Mouse (Mus musculus): ENCODE data around the gene Mov10l1. TPM values are rescaled to one million over a fixed set of nuclear protein-coding genes. Genes with fewer than 3 reads are reported as not detected.

Gene Mov10l1
- 0.39 TPM in 1 of 2 replicates, not detected in the other for polyA plus RNA-seq (2014; fragmentation: Nextera tagmentation; extraction: Ambion mirVana)

DNA sequence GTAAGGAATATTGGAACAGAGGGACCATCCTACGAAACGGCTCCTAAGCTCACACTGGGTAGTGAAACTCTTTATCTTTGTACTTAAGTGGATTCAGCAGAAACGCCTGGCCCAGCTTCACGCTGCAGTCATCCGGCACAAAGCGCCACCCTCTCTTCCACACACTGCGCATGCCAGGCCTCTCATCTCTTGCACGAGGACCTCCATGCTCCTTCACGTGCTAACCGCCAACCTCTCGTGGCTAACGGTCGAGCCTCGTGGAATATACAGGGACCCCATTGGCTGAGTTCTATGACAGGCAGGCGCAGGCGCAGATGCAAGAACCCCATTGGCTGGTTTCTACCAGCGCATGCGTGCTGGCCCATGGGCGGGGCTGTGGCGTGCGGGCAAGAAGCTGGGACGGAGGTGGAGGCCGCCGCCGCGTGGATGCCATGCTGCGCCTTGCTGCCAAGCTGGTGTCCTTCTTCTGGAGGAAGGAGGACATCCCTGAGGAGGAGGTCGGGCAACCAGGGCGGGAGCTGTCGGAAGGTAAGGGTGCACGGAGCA, at the start of gene Mov10l1:
TSS of gene Mov10l1 (plus strand) at position 376 of the 546 bp plus-strand sequence.
- H3K4me2 ChIP-seq (ENCODE audit: low read depth, low read length): no peak within 1 kb of the TSS
- H3K4me1 ChIP-seq (ENCODE audit: control insufficient read depth, insufficient read depth, low read length): no peaks in the 10 kb centered on the region
- H3K27me3 ChIP-seq (ENCODE audit: control insufficient read depth, insufficient read depth, low read length): no peaks in the 10 kb centered on the region
- ATAC-seq (replicated peaks; ENCODE audit: insufficient number of reproducible peaks, low FRiP score, low TSS enrichment, low read depth) (no peak), DNase-seq (ENCODE audit: low spot score) (no peak)
- WGBS: 95% methylated on average over 30 of the region's 31 CpGs
- no peak within 1 kb of the TSS for H3K9ac ChIP-seq (replicated peaks; ENCODE audit: low read length)
- no peaks in the 10 kb centered on the region for H3K9me3 ChIP-seq (replicated peaks; ENCODE audit: control insufficient read depth, low read length)
- no peak within 1 kb of the TSS for H3K4me3 ChIP-seq (ENCODE audit: low read depth, low read length)
- H3K27ac ChIP-seq (replicated peaks; ENCODE audit: low read depth, low read length): no peak within 1 kb of the TSS
- no peaks in the 10 kb centered on the region for H3K36me3 ChIP-seq (replicated peaks; ENCODE audit: control insufficient read depth, insufficient read depth, low read depth, low read length)

- H3K4me1 ChIP-seq (ENCODE audit: control insufficient read depth, insufficient read depth, low read length): no peaks in the 10 kb centered on the region
- no peak for ATAC-seq (replicated peaks; ENCODE audit: insufficient number of reproducible peaks, low FRiP score, low TSS enrichment, low read depth)
- no peak overlapping the region for H3K27ac ChIP-seq (replicated peaks; ENCODE audit: low read depth, low read length)
- no peaks in the 10 kb centered on the region for H3K27me3 ChIP-seq (ENCODE audit: control insufficient read depth, insufficient read depth, low read length)
- no peaks in the 10 kb centered on the region for H3K36me3 ChIP-seq (replicated peaks; ENCODE audit: control insufficient read depth, insufficient read depth, low read depth, low read length)
- WGBS: 56% methylated on average over 7 of the region's 7 CpGs
- no peak overlapping the region for H3K4me2 ChIP-seq (ENCODE audit: low read depth, low read length)
- H3K9ac ChIP-seq (replicated peaks; ENCODE audit: low read length): no peak overlapping the region
- no peak overlapping the region for H3K4me3 ChIP-seq (ENCODE audit: low read depth, low read length)
- DNase-seq (ENCODE audit: low spot score): peak; percentile 42
- no peaks in the 10 kb centered on the region for H3K9me3 ChIP-seq (replicated peaks; ENCODE audit: control insufficient read depth, low read length)
Observed at GRCm38 (mm10) chr15:88934141-88934540, 48.6 kb upstream of the Mov10l1 start.

DNA sequence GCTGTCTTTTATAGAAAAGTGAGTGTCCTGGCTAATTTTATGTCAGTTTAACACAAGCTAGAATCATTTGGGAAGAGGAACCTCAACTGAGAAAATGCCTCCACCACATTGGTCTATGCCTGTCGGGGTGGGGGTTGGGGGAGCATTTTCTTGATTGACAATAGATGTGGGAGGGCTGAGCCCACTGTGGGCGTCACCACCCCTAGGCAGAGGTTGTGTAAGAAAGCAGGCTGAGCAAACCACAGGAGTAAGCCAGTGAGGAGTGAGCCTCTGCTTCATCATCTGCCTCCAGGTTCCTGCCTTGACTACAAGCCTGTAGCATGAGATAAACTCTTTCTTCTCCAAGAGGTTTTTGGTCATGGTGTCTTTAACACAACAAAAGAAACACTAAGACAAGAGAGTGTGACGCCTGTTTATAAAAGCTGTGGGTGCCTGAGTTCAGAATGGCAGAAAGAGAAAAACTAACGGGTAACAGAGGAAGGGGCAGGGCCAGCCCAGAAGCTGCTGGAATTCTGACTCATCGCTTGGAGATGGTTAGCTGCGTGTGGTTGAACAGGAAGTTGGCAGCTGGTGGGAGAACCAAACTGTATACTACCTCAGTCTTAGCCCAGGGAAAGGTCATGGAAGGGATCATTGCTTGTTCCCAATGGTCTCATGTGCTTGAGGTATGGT, 46.0 kb upstream of the Mov10l1 start:
- ATAC-seq (replicated peaks; ENCODE audit: insufficient number of reproducible peaks, low FRiP score, low TSS enrichment, low read depth): no peak

DNA sequence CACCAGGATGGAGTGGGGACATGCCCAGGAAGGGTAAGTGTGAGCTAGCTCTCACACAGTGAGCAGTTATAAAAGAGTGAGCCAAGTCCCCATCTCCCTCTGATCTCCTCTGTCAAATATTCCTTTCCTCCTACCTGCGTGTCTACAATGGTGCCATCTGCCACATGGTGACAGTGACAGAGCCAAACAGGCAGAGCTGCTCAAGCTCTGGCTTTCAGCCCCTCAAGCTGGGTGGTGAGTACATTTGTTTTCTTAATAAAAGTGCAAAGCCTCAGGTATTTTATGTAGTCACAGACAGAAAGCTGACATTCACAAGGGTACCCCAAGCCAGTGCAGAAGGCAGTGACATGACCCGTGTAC, 45.4 kb upstream of the Mov10l1 start:
- H3K27me3 ChIP-seq (ENCODE audit: control insufficient read depth, insufficient read depth, low read length): no peaks in the 10 kb centered on the region
- H3K9ac ChIP-seq (replicated peaks; ENCODE audit: low read length): no peak overlapping the region
- no peak overlapping the region for H3K4me2 ChIP-seq (ENCODE audit: low read depth, low read length)
- H3K4me1 ChIP-seq (ENCODE audit: control insufficient read depth, insufficient read depth, low read length): no peaks in the 10 kb centered on the region
- no peaks in the 10 kb centered on the region for H3K9me3 ChIP-seq (replicated peaks; ENCODE audit: control insufficient read depth, low read length)
- no peaks in the 10 kb centered on the region for H3K36me3 ChIP-seq (replicated peaks; ENCODE audit: control insufficient read depth, insufficient read depth, low read depth, low read length)
- no peak overlapping the region for H3K27ac ChIP-seq (replicated peaks; ENCODE audit: low read depth, low read length)
- DNase-seq (ENCODE audit: low spot score): no peak
- ATAC-seq (replicated peaks; ENCODE audit: insufficient number of reproducible peaks, low FRiP score, low TSS enrichment, low read depth): no peak
- WGBS: 72% methylated on average over 2 of the region's 2 CpGs
- H3K4me3 ChIP-seq (ENCODE audit: low read depth, low read length): no peak overlapping the region

More for the DNA sequence above, 46.0 kb upstream of the Mov10l1 start:
- Histone ChIP-seq H3K27me3 (ENCODE audit: control insufficient read depth, insufficient read depth, low read length) (no peaks in the 10 kb centered on the region), H3K36me3 (replicated peaks; ENCODE audit: control insufficient read depth, insufficient read depth, low read depth, low read length) (no peaks in the 10 kb centered on the region), H3K4me1 (ENCODE audit: control insufficient read depth, insufficient read depth, low read length) (no peaks in the 10 kb centered on the region), H3K9ac (replicated peaks; ENCODE audit: low read length) (no peak overlapping the region), H3K4me2 (ENCODE audit: low read depth, low read length) (no peak overlapping the region), H3K27ac (replicated peaks; ENCODE audit: low read depth, low read length) (no peak overlapping the region), H3K4me3 (ENCODE audit: low read depth, low read length) (no peak overlapping the region), H3K9me3 (replicated peaks; ENCODE audit: control insufficient read depth, low read length) (no peaks in the 10 kb centered on the region)
- 70% methylated on average over 6 of the region's 6 CpGs for WGBS
- DNase-seq (ENCODE audit: low spot score): no peak

DNA sequence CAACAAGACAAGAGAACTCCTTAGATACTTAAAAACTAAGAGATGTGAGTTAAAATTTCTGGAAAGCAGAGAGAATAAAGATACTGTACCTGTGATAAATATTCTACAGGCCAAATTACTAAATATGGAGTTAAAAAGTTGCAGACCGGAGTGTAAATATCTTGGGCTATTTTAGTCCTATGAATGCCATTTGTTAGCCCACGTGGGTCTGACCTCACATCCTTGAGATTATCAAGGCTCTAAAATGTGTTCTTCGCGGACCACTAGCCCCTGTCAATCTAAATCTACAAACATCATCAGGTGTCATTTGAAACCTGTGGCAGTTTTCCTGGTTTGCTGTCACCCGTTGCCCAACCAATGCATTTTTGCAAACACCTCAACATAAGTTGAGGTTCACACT, 39.9 kb upstream of the Mov10l1 start:
- Histone ChIP-seq H3K27ac (replicated peaks; ENCODE audit: low read depth, low read length) (no peak overlapping the region), H3K4me2 (ENCODE audit: low read depth, low read length) (no peak overlapping the region), H3K9ac (replicated peaks; ENCODE audit: low read length) (no peak overlapping the region), H3K27me3 (ENCODE audit: control insufficient read depth, insufficient read depth, low read length) (no peaks in the 10 kb centered on the region), H3K4me3 (ENCODE audit: low read depth, low read length) (no peak overlapping the region), H3K4me1 (ENCODE audit: control insufficient read depth, insufficient read depth, low read length) (no peaks in the 10 kb centered on the region), H3K36me3 (replicated peaks; ENCODE audit: control insufficient read depth, insufficient read depth, low read depth, low read length) (no peaks in the 10 kb centered on the region), H3K9me3 (replicated peaks; ENCODE audit: control insufficient read depth, low read length) (no peaks in the 10 kb centered on the region)
- ATAC-seq (replicated peaks; ENCODE audit: insufficient number of reproducible peaks, low FRiP score, low TSS enrichment, low read depth): no peak
- WGBS: 74% methylated on average over 5 of the region's 5 CpGs
- DNase-seq (ENCODE audit: low spot score): no peak

- Histone ChIP-seq H3K27me3 (ENCODE audit: control insufficient read depth, insufficient read depth, low read length) (no peaks in the 10 kb centered on the region), H3K4me1 (ENCODE audit: control insufficient read depth, insufficient read depth, low read length) (no peaks in the 10 kb centered on the region), H3K36me3 (replicated peaks; ENCODE audit: control insufficient read depth, insufficient read depth, low read depth, low read length) (no peaks in the 10 kb centered on the region), H3K4me2 (ENCODE audit: low read depth, low read length) (no peak overlapping the region), H3K9ac (replicated peaks; ENCODE audit: low read length) (no peak overlapping the region), H3K4me3 (ENCODE audit: low read depth, low read length) (no peak overlapping the region), H3K9me3 (replicated peaks; ENCODE audit: control insufficient read depth, low read length) (no peaks in the 10 kb centered on the region), H3K27ac (replicated peaks; ENCODE audit: low read depth, low read length) (no peak overlapping the region)
- no peak for ATAC-seq (replicated peaks; ENCODE audit: insufficient number of reproducible peaks, low FRiP score, low TSS enrichment, low read depth)
- 89% methylated on average over 5 of the region's 5 CpGs for WGBS
- DNase-seq (ENCODE audit: low spot score): no peak
Observed at GRCm38 (mm10) chr15:88943896-88944551, 38.7 kb upstream of the Mov10l1 start.

DNA sequence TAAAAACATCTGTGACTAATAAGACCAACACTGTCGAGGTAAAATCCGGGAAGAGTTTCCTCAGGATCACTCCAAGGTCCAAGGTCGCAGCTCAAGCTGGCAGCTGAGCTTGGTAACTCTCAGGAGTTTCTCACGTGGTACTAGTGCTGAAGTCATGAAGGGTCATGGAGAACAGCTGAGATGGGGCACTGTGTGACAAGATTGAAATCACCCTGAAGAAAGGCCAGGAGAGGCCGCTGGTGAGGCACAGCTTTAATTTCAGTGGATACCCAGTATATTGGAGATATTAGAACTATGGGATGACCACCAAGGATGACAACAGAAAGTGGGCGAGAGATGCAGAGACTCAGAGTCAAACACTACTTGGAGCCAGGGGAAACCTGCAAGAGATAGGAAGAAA, 35.9 kb upstream of the Mov10l1 start:
- no peaks in the 10 kb centered on the region for H3K4me1 ChIP-seq (ENCODE audit: control insufficient read depth, insufficient read depth, low read length)
- WGBS: 37% methylated on average over 6 of the region's 6 CpGs
- H3K4me3 ChIP-seq (ENCODE audit: low read depth, low read length): no peak overlapping the region
- H3K9me3 ChIP-seq (replicated peaks; ENCODE audit: control insufficient read depth, low read length): no peaks in the 10 kb centered on the region
- no peak overlapping the region for H3K4me2 ChIP-seq (ENCODE audit: low read depth, low read length)
- DNase-seq (ENCODE audit: low spot score): peak; percentile 6
- ATAC-seq (replicated peaks; ENCODE audit: insufficient number of reproducible peaks, low FRiP score, low TSS enrichment, low read depth): no peak
- H3K27ac ChIP-seq (replicated peaks; ENCODE audit: low read depth, low read length): no peak overlapping the region
- no peak overlapping the region for H3K9ac ChIP-seq (replicated peaks; ENCODE audit: low read length)
- H3K36me3 ChIP-seq (replicated peaks; ENCODE audit: control insufficient read depth, insufficient read depth, low read depth, low read length): no peaks in the 10 kb centered on the region
- H3K27me3 ChIP-seq (ENCODE audit: control insufficient read depth, insufficient read depth, low read length): no peaks in the 10 kb centered on the region

GRCm38 (mm10) chr15:88951246-88951645, 31.5 kb upstream of the Mov10l1 start:
- DNase-seq (ENCODE audit: low spot score): no peak
- WGBS: 79% methylated on average over 4 of the region's 4 CpGs
- no peaks in the 10 kb centered on the region for H3K4me1 ChIP-seq (ENCODE audit: control insufficient read depth, insufficient read depth, low read length)
- no peak overlapping the region for H3K27ac ChIP-seq (replicated peaks; ENCODE audit: low read depth, low read length)
- no peaks in the 10 kb centered on the region for H3K36me3 ChIP-seq (replicated peaks; ENCODE audit: control insufficient read depth, insufficient read depth, low read depth, low read length)
- H3K4me3 ChIP-seq (ENCODE audit: low read depth, low read length): no peak overlapping the region
- peaks cover 9% of the 10 kb centered on the region for H3K27me3 ChIP-seq (ENCODE audit: control insufficient read depth, insufficient read depth, low read length)
- ATAC-seq (replicated peaks; ENCODE audit: insufficient number of reproducible peaks, low FRiP score, low TSS enrichment, low read depth): no peak
- H3K9ac ChIP-seq (replicated peaks; ENCODE audit: low read length): no peak overlapping the region
- no peaks in the 10 kb centered on the region for H3K9me3 ChIP-seq (replicated peaks; ENCODE audit: control insufficient read depth, low read length)
- H3K4me2 ChIP-seq (ENCODE audit: low read depth, low read length): no peak overlapping the region

Data from embryonic facial prominence, embryonic 11.5 days (tissue).